Mouse (Mus musculus) erythroblast, embryonic 14.5 days (primary cell): ENCODE measurements around the gene Rslcan18. TPM values are rescaled to one million over a fixed set of nuclear protein-coding genes. Genes with fewer than 3 reads are reported as not detected.

ENCODE experiments used
- H3K27me3 ChIP-seq: 2 replicates; pipeline ENCODE4 v1.6.1; 2012; ENCODE audit warnings: inconsistent platforms; ENCODE audit not compliant: control insufficient read depth
- H3K36me3 ChIP-seq: 2 replicates; pipeline ENCODE4 v1.6.1; 2012; ENCODE audit warnings: mild to moderate bottlenecking, inconsistent platforms; ENCODE audit not compliant: control insufficient read depth
- H3K4me1 ChIP-seq: 2 replicates; pipeline ENCODE4 v1.6.1; 2012; ENCODE audit warnings: inconsistent platforms; ENCODE audit not compliant: control insufficient read depth
- H3K4me3 ChIP-seq: replicated peaks from 2 replicates; pipeline ENCODE3; 2012; ENCODE audit warnings: moderate library complexity, mild to moderate bottlenecking, inconsistent platforms
- H3K9me3 ChIP-seq: 2 replicates; pipeline ENCODE4 v1.6.1; 2012; ENCODE audit warnings: low read length, inconsistent platforms, mixed read lengths; ENCODE audit not compliant: control insufficient read depth
- GATA1 ChIP-seq: IDR thresholded peaks from 2 replicates; pipeline ENCODE4 v1.6.1; 2012; ENCODE audit warnings: low read length, inconsistent platforms, mixed read lengths
- TAL1 ChIP-seq: IDR thresholded peaks from 3 replicates; pipeline ENCODE4 v1.6.1; 2012; ENCODE audit warnings: low read length, inconsistent platforms, mixed read lengths
- polyA plus RNA-seq: library from polyadenylated mRNA; stranded (reverse); fragments of >175 nt; gene quantifications from 2 replicates; pipeline ENCODE4 v1.2.3, GENCODE M21; 2012

Rslcan18 gene
- polyA plus RNA-seq, 1 experiment: not detected

DNA sequence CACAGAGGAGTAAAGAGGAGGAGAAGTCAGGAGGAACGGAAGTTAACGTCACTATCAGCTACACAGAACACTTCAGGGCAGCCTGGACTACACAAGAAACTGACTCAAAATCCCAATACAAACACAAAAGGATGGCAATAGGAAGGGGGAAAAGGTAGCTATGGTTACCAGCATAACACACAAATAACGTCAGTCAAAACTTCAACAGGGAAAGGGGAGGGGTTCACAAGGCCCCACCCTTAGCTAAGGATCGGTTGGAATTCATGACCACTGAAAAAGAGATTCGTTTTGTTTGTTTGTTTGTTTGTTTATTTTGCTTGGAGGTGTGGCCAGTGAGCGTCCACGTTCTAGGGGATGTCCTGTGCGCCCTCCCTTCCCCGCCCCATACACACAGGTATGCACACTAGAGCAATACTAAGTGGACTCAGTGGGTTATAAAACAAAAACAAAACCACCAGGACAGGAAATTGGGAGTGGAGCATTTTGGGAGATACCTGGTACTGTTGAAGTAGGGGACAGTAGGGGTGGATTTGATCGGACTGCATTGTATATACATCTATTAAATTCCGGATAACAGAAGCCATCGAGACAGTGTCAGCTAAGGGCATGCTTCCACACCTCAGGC lies 55.8 kb downstream of the Rslcan18 start:
- no peak for TF ChIP-seq TAL1
- TF ChIP-seq GATA1: no peak
- no peaks in the 10 kb centered on the region for H3K27me3 ChIP-seq
- H3K4me1 ChIP-seq: peaks cover 19% of the 10 kb centered on the region
- H3K4me3 ChIP-seq: peak overlapping the region; percentile 95
- H3K36me3 ChIP-seq: no peaks in the 10 kb centered on the region
- no peaks in the 10 kb centered on the region for H3K9me3 ChIP-seq

Other genes starting within 250 kb of the Rslcan18 start
- not detected in 2 replicates for gene Gm10767, start 211.3 kb downstream of the Rslcan18 start, polyA plus RNA-seq
- 0.01 TPM in 1 of 2 replicates, not detected in the other for gene Zfp712, start 55.1 kb downstream of the Rslcan18 start, polyA plus RNA-seq
- gene Zfp708, start 18.3 kb downstream of the Rslcan18 start, polyA plus RNA-seq: not detected in 2 replicates
- 0.04 TPM in 1 of 2 replicates, not detected in the other for gene Gm28557, start 7.7 kb downstream of the Rslcan18 start, polyA plus RNA-seq
- not detected in 2 replicates for gene Zfp759, start 5.4 kb upstream of the Rslcan18 start, polyA plus RNA-seq
- not detected in 2 replicates for gene Rsl1, start 56.9 kb upstream of the Rslcan18 start, polyA plus RNA-seq
- gene Zfp455, start 78.2 kb upstream of the Rslcan18 start, polyA plus RNA-seq: 0.02 TPM in 1 of 2 replicates, not detected in the other
- gene Zfp458, start 162.2 kb upstream of the Rslcan18 start, polyA plus RNA-seq: not detected in 2 replicates
- gene Zfp457, start 190.2 kb upstream of the Rslcan18 start, polyA plus RNA-seq: not detected in 2 replicates
- gene Zfp595, start 216.3 kb upstream of the Rslcan18 start, polyA plus RNA-seq: 0.02 TPM in 1 of 2 replicates, not detected in the other
- not detected in 2 replicates for gene Gm28044, start 244.3 kb upstream of the Rslcan18 start, polyA plus RNA-seq
- gene Zfp953, start 244.3 kb upstream of the Rslcan18 start, polyA plus RNA-seq: 0.01 TPM in 1 of 2 replicates, not detected in the other